Mouse (Mus musculus) ES-Bruce4 (cell line): ENCODE data around the gene Adh5.
"Not testable (repeated sequence)": the region's sequence is repeated elsewhere in the genome, so short reads cannot be mapped to it uniquely, and the experiment has no call there.

Experiments used
- CTCF ChIP-seq: IDR thresholded peaks from one replicate; pipeline ENCODE4 v1.8.1; 2011; ENCODE audit warnings: low read depth, low read length
- POLR2A ChIP-seq: IDR thresholded peaks from one replicate; pipeline ENCODE4 v1.8.1; 2011; ENCODE audit warnings: low read length; ENCODE audit not compliant: insufficient read depth

GRCm38 (mm10) chr3:138466656-138467055, 23.8 kb downstream of the Adh5 start:
- not testable (repeated sequence) for TF ChIP-seq CTCF, POLR2A
